Mouse (Mus musculus) adrenal gland, postnatal 10 days (tissue): ENCODE data around the gene Gm49711. TPM values are rescaled to one million over a fixed set of nuclear protein-coding genes. Genes with fewer than 3 reads are reported as not detected.

ENCODE experiments used
- DNase-seq: peaks from one replicate; pipeline ENCODE4 v3.0.0; 2021; ENCODE audit warnings: mixed read lengths
- total RNA-seq, 2 experiments: library from RNA; stranded (reverse); gene quantifications; 2 replicates each; pipeline ENCODE4 v1.2.3; 2021

Gm49711 gene
- total RNA-seq, 2 experiments from 2014 or later = not detected

DNA sequence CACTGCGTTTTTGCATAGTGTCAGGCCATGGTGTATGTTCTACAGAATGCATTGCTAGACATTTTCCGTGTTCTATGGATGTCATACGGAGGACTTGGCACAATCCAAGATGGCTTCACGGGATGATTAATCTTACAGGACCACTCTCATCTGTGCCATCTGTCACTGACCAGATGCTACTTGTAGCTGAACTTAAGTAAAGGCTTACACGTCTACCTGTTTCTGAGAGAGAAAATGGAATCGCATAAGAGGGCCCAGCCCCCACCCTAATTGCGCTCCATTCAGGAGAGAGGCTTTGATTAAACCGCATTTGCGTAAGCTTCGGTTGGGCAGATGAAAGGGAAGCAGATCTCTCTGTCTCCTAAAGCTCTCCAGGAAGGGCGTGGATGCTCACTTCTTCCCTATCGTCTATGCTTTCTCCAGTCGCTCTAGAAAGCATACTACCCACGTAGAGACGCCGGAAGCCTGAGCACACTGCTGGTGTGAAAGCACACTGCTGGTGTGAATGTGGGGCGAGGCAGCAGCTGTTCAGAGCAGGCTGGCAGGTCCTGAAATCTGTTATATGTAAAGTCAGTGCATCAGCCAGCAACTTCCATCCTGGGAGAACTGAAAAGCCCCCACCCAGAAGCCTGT lies 62.9 kb downstream of the Gm49711 start:
- no peak for DNase-seq

DNA sequence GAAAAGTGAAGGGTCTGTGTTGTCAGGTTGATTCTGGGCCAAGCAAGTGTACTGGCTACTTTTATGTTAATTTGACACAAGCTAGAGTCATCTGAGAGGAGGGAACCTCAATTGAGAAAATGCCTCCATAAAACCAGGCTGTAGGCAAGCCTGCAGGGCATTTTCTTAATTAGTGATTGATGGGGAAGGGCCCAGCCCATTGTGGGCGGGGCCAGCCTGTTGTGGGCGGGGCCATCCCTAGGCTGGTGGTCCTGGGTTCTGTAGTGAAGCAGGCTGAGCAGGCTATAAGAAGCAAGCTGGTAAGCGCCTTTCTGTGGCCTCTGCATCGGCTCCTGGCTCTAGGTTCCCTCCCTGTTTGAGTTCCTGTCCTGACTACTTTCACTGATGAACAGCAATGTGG lies 69.1 kb downstream of the Gm49711 start:
- no peak for DNase-seq

DNA sequence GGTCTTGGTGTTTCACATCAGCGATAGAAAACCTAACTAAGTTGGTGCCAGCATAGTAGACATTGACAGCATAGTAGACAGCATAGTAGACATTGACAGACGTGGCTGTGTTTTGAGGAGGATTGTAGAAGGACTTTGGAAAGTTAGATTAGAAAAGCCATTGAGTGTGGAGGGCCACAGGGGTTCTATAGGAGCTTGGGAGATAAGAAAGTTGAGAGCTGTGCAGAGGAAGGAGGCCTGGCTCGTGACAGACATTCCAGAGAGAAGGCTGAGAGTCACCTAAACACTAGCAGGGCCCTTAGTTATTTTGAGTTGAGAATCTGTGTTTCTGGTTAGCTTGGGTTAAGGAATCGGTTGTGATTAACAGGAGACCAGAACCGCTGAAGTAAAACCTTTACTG lies 69.5 kb downstream of the Gm49711 start:
- no peak for DNase-seq

DNA sequence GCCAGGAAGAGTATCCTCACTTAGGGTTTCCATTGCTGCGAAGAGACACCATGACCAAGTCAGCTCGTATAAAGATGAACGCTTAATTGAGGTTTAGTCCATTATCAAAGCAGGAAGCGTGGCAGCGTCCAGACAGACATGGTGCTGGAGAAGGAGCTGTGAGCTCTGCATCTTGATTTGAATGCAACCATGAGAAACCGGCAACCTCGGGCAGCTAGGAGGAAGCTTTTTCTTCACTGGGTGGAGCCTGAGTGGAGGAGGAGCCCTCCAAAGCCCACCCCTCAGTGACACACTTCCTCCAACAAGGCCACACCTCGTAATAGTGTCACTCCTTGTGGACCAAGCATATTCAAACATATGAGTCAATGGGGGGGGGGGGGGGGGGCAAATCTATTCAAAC lies 71.7 kb downstream of the Gm49711 start:
- no peak for DNase-seq

DNA sequence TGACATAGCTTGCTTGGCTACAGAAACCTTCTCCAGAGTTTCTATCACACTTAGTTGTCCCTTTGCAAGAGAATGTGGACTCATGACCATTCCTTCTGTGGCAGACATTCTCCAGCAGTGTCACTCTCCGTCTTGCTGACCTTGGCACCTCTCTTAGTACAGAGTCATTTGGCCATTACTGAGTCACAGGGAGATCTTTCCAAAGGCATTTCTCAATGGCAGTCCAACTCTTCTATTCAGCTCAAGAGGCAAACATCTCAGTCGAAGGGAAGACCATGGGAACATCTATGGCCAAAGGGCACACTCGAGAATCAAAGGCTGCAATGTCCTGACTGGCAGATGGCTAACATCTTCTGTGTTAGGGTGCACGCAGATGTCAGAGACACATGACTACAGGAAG lies 74.4 kb downstream of the Gm49711 start:
- DNase-seq = no peak

DNA sequence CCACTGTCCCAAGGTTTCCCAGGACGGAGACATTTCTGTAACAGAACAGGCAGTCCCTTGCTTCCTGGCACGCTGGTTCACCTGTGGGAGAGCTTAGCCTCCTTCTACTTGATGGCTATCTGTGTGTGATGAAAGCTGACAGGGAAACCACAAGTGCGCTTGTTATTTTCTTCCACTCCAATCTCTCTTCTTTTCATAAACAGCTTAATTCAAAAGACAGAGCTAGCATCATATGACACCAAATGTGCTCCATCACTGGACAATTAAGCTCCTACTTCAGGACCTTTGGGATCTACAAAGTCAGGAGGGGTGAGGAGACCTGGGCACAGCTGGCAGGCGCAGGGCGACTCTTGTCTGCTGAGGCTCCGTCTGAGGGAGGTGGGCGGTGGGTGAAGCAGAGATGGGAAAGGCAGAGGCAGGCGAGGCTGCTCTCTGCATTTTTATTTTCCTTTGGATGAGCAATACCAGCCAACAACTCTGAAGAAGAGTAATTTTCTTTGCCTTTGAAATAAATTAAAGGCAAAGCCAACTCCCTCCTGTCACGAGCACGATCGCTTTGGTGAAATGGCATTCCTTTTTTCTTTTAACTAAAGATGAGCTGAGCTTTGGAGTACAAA lies 76.1 kb downstream of the Gm49711 start:
- DNase-seq = no peak

DNA sequence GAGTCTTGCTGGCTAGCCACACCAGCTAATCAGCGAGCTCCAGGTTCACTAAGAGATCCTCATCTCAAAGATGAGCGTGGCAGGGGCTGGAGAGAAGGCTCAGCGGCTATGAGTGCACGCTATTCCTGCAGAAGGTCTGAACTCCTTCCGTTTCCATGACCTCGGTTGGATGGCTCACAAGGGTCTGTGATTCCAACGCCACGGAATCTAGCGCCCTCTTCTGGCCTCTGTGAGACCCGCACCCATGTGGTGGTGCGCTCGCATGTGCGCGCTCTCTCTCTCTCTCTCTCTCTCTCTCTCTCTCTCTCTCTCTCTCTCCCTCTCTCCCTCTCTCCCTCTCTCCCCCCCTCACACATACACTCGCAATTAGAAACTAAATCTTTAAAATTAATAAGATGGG lies 78.2 kb downstream of the Gm49711 start:
- no peak for DNase-seq

DNA sequence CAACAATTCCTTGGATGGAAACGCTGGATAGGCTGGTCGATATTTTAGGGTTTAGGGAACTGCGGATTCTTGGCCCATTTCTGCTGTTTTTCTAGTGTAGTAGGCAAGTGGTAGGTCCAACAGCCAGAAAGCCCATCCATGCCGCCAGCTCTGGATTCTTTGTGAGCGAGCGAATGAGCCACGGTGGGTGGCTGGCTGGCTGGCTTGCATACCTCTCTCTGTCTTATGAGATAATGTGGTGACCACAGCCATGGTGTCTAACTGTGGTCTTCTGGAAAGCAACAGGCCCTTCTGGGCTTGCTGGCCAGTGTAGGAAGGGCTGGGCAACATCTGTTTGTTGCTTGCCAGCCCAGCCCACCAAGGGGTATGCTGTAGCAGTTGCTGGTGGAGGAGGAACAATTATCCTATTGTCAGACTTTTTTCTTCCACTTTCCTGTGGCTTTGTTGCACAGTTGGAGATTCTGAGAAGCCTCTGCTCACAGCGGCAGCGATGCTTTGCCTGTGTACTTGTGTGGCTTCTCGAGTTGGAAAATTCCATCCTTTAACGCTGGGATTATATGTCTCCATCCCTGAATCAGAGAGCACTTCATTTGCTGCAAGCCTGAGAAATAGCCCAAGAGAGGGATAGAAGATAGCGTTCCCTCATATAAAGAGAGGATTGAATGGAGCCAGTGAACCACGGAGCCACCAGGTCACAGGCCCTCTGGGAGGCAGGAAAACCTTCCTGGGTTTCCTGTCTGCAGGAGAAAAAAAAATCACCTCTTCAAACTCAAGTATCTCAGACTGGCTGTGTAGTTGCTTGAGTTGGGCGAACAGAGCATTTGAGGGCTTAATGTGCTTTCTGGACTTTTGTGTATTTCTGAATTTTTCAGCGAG lies 81.5 kb downstream of the Gm49711 start:
- no peak for DNase-seq

DNA sequence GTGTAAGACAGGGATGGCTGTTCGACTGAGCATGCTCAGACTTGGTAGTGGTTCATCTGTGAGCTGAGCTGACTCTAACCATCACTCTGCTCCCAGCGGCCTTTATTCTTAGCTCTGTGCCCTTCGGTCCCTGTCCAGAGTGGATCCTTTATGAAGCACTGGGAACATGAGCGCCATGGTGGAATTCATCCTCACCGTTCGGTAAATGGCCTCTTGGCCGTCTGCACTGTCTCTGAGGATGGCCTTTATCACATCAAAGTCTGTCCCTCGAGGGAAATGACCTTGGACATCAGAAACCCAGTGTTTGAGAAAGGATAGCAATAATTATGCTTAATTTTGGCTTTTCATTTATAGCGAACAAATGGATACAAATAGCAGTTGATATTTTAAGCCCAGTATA lies 82.2 kb downstream of the Gm49711 start:
- no peak for DNase-seq

DNA sequence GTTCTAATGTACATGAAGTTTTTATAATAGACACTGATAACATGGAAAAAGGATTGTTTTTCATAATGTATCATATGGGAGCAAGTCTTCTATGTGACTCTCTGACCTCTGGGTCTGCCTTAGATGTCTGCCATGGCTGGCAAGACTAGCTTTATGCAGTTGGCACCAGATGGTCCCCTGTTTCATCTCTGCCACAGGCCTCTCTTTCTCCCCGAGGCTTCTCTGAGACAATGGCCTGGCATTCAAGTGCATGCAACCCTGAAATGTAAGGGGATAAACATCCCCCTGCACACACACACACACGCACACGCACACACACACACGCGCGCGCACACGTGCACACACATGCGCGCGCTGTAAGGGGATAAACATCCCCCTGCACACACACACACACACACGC lies 82.9 kb downstream of the Gm49711 start:
- no peak for DNase-seq

DNA sequence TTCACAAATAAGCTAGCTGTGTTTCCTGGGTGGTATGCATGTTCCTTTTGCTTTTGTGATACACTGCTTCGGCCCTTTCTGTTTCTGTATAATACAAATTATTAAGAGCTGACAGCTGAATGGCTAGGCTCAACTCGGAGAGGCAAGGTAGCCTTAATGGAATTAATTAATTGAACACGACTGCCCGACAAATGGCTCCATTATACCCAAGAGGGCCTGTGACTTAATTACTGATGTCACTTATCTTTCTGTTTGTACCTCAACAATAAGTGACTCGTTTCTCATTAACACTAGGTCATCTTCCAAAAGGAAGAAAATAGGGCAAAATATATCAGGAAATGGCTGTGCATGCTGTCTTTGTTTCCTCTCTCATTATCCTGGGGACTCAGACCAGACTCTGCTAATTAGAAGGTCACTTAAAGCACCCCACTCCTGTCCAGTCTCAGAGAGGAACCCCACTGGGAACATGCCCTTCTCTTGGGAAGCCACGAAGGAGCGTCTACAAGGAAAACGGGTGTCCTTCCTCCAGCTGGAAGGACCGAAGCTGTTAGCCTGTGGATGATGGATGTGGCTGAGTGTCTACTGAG lies 84.4 kb downstream of the Gm49711 start:
- no peak for DNase-seq

DNA sequence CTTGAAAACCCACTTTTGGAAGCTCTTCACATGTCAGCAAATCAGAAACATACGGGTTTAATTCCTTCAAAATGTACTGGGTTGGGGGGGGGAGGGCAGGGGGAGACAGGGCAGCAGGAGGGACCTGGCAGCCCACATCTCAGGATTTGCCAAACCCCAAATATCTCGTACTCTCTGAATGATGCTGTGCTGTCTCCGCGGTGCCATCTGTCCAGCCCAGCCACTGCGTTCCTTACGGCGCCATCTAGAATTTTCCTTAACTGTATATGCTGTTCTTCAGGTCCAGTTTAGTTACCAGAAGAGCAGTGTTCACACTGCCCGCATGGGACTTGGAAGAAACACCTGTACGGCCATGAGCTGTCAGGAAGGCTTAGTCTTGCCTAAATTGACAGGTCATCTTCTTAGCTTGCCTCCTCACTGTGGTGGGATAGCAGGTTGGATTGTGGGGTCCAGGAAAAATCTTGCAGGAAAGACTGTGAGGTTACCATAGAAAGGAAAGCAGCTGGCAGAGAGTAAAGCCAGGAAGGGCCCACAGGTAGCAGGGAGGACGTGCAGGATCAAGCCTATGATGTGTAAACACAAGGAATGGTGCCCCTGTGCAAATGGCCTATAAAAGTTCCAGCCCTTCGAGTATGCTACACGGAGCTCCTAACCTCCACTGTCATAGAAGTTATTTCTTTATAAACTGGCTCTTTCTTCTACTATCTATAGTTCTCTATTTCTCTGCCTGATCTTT lies 89.7 kb downstream of the Gm49711 start:
- no peak for DNase-seq

DNA sequence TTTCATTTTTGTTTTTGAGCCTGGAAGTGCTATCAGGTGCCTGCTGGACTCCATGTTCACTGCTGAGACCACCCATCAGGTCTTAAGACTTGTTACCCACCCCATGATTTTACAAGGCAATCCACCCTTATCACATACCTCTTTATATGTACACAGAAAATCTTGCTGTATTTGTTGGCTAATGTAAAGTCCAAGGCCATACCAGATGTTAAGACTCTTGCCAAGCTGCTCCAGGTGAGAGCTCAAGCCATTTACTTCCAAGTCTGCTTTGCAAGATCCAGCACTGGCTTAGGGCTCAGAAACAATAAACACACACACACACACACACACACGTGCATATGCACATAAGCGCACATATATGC lies 90.2 kb downstream of the Gm49711 start:
- no peak for DNase-seq

DNA sequence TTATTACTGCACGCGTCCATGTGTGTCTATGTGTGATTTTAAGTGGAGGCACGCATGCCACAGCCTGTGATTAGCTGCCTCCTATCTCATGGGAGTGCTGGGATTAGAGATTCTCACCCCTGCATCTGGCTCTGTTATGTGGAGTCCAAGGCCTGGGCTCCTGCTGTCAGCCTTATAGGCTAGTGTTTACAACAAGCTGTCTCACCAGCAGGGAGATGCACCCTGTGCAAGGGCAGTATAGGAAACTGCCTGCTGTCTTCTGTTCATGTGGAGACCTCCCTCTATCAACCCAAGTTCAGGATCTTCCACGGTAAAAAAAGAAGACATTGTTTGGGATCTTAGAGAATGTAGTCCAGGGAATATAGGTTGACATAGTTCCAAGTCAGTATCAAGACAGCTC lies 92.9 kb downstream of the Gm49711 start:
- no peak for DNase-seq

DNA sequence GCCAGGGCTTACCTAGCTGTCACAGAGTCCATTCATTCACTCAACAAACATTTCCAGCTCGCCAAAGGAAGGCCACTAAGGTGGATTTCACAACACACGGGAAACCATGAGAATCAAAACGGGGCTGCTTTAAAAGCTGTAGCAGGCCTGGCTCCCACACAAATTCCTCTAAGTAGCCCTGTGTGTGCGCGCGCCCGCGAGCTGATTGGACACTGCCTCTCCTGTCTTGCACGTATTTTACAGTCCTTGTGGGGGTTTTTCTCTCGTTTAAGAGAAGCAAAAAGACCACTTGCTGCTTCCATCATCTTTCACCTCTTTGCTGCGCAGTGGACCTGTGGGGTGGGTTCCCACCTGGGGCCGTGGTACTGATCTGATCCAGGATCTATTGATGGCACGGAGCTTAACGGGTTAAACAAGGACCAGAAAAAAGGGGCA lies 99.9 kb downstream of the Gm49711 start:
- DNase-seq = peak; percentile 59

DNA sequence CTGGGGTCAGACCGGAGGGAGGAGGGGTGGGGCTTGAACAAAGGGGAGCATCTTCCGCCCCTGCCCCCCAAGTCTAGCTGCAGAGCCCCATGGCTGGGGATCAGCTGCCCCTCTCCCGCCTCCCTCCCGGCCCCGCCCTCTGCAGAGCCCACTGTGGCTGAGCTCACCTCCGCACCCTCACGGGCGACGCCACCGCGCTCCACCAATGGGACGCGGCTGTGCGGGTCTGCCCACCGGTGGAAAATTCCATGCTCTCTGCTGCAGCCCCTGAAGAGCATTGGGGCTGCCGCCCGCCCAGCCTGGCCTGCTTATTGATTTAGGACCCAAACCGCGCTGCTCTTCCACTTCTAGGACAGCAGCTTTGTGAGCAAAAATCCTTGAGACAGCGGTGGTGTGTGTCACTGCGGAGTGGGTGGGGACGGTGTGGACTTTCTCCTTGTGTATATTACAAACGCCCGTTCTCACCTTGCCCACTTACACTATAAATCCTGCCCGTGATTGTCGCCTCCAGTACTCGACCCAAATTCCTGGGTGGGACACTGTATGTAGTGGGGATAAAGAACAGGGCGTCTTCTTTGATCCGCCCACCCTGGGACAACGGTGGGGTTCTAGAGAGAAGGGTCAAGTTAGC lies 100.5 kb downstream of the Gm49711 start:
- DNase-seq = peak; percentile 81

DNA sequence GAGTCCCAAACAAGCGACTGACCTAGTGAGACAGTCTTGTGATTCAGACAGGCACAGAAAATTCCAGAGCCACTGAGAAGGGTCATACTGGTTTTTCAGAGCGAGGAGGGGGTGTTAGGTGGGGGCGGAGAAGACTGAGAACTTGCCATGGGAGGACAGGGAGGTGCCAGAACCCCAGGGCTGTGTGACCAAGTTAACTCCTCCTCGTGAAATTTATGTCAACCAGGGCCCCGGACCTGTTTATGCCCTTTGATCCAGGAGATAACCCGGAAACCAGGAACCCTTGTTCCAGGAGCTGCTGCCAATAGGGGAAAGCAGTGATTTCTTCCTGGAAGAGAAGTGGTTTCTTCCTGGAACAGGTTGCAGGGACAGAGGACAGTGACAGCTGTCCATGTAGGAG lies 101.0 kb downstream of the Gm49711 start:
- no peak for DNase-seq

DNA sequence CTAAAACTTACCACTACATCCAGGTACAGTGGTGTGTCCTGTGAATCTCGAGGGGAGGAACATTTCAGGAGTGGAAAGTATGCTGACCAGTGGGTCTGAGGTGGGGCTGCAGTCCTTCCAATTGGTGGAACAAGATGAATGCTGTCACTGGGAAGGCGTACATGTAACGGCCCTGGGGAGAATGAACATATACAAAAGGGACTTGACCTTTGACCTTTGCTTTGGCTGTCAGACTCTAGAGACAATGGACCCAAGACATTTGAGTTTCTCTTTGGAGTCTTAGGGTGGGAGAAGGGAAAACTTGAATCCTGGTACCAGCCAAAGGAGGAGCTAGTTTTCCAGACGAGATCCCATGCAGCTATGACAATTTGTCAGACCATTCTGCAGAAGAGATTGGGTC lies 104.2 kb downstream of the Gm49711 start:
- no peak for DNase-seq

DNA sequence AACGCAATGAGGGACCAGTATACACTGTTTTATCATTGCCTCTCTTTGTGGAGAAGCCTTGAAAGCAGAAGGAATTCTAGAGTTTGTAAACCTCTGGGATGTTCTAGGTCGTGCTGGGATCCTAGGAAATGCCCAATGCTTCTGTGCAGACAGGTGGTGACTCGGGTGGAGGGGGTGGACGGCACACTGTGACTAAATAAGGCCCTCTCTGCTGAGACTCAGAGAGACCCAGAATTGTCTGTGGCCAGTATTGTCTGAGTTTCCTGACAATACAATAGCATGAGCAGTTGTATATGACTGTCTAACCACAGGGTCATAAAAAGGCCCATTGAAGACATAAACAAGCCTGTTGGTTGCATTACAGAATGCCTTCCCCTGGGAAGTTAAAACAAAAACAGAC lies 105.4 kb downstream of the Gm49711 start:
- DNase-seq = no peak

DNA sequence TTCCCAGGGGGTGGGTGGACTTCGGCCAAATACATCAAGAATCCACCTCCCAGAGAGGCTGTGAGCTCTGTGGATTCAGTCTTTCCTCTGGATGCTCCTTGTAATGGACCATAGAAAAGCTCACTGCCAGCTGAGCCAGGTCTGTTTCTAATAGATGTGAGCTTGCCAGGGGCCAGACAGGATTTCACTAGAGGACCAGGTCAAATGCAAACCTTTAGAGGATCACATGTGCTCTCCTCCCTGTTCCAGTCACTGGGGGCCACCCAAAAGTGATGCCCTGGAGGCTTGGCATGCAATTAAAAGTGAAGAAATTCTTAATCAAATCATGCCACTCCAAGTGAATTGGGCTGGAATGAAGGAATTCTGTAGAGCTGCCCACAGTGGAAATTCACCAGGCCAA lies 117.9 kb downstream of the Gm49711 start:
- peak; percentile 27 for DNase-seq

DNA sequence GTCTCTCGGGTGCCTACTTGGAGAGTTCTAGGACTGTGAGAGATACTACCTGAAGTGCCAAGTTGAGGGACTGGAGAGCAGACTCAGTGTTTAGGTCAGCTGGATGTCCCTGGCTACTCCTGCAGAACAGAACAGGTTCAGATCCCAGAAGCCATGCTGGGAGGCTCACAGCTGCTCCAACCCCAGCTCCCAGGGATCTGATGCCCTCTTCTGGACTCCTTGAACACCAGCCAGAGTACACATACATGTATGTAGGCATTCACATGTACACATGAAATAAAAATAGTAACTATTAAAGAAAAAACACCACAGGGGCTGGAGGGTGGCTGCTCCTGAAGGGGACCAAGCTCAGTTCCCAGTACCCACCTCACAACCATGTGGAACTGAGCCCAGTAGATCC lies 119.6 kb downstream of the Gm49711 start:
- DNase-seq = peak; percentile 22

DNA sequence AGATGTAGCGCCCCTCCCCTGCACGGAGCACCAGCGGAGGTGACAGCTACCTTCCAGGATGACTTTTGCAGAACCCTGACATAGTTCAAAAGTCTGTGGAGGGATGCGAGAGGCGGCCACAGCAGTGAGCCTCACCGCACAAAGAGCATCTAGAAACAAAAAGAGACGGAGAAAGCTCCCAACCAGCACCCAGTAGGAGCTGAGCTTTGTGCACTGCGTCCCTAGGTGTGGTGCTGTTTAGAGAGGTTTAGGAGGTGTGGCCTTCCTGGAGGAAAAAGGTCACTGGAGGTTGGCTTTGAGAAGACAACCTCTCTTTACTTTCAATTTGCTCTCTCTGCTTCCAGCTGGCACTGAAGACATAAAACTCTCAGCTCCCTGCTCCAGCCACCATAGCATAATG lies 121.2 kb downstream of the Gm49711 start:
- DNase-seq = no peak
